Mouse (Mus musculus): ENCODE results near the gene Sh2d1b2. TPM values are rescaled to one million over a fixed set of nuclear protein-coding genes. Genes with fewer than 3 reads are reported as not detected.

The Sh2d1b2 gene
- total RNA-seq, 2 experiments from 2014 or later: not detected

- no peak for DNase-seq (ENCODE audit: low spot score in 2 of 2)
These were observed 40.7 kb downstream of the Sh2d1b2 start for GRCm38 (mm10) chr1:170273252-170273651.

- no peak for DNase-seq (ENCODE audit: low spot score in 2 of 2)
These were observed 44.5 kb downstream of the Sh2d1b2 start, which contains the start of gene Sh2d1b1 for GRCm38 (mm10) chr1:170277016-170277415. TSS of gene Sh2d1b1 (plus strand) at chr1:170277320.

GRCm38 (mm10) chr1:170282415-170283129 lies 50.0 kb downstream of the Sh2d1b2 start:
- no peak for DNase-seq (ENCODE audit: low spot score in 2 of 2)

GRCm38 (mm10) chr1:170292239-170292951 lies 59.8 kb downstream of the Sh2d1b2 start:
- peak in 1 of 2 experiments; percentile 17 for DNase-seq (ENCODE audit: low spot score in 2 of 2)

DNA sequence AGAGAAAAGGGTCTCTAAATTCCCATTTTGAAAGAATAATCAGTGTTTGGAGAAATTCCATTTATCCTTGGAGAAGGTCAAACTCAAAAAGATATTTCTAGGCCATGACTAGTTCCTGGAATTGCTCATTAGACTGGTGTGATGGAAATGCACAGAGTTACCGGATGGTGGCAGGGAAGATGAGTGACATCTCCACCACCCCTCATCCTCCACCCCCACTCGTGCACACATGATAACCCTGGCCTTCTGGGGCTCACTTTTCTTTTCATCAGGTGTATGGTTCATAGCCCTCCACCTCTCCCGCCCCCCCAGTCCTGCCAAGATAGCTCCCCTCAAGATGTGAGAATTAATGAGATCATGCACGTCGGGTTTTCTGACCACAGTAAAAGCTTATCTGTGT lies 60.7 kb downstream of the Sh2d1b2 start:
- DNase-seq (ENCODE audit: low spot score in 2 of 2): no peak

DNA sequence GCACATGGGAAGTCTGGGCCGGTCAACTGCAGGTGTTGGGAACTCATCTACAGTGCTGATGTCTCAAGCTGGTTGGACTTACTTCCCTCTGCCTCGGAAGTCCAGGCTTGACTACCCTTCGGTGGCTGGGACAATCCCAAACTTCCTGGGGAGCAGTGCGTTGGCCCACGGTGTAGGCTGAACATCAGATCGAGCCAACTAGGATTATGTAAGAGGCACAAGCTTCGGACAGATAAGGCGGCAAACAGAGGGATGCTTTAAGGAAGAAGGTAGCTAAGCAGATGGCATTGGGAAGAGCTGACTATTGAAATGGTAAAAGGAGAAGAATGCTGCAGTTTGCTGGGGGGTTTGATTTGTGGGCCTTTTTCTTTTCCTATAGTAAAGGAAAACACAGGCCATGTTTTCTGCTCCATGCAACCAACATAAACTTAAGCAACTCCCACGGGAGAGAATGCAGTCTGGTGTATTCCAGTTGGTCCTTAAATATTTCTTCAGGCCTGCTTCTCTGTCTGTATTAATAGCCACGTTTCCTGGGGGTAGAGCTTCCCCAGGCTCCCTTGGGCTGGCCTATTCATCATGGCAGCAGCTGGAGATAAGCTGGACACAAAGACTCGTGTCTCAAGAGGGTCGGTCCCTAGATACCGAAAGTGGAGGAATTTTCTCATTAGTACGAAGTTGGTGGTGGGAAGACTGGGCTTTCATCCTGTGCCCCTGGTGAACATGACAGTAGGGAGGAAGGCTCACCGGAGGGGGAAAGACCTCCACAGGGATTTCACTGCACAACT lies 62.4 kb downstream of the Sh2d1b2 start:
- no peak for DNase-seq (ENCODE audit: low spot score in 2 of 2)

DNA sequence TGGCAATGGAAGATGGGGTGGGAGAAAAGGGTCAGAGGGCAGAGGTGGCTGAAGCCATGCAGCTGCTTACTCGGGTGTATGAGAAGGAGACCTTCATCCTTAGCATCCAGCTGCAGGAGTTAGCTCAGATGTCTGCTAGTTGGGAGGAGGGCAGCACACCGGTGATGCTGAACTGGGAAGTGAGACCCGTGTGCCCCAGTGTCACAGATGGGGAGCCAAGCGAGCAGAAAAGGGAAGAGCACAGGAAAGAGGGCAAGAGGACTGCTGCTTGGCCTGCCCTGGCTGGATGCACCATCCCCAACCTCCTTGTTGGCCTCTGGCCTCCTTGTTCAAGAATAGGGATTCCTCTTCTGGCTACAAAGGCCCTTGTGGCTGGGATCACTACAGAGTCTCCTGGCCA lies 66.9 kb downstream of the Sh2d1b2 start:
- DNase-seq (ENCODE audit: low spot score in 2 of 2): no peak

DNA sequence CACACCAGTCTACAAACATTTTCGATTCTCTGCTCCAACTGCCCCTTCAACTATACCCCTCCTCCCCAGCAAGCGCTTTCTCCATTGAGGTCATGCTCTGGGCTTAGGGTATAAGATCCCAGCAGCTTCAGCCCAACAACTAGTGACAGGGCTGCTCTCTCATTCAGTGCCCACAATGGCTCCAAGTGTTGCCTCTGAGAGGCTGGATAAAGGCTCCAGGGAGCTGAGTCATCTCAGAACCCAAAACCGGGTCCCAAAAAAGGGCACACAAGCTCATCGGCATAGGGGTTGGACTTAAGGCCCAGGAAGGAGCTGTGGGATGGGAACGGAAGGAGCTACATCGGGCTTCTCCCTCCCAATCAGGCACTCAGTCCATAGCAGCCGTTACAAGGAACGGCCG lies 69.1 kb downstream of the Sh2d1b2 start:
- no peak for DNase-seq (ENCODE audit: low spot score in 2 of 2)

GRCm38 (mm10) chr1:170302456-170302855 lies 69.9 kb downstream of the Sh2d1b2 start:
- DNase-seq (ENCODE audit: low spot score in 2 of 2): no peak

DNA sequence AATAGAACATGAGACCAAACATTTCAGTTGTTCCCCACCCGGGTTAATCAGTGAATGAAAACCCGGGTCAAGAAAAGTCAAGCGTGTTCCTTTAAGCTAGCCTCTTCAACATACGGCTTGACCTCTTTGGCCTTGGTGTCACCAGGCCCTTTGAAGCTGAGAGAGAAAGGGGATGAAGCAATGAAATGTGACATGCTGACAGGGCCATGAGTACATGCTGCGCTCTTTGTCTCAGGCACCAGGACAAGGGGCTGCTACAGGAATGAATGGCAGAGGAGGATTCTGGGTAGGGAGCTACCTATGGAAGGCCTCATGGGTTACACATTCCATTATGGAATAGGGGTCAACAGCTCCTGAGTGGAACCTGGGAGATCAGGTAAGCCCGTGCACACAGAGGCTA lies 70.6 kb downstream of the Sh2d1b2 start:
- DNase-seq (ENCODE audit: low spot score in 2 of 2): no peak

Other genes starting within 250 kb of the Sh2d1b2 start
- gene Ddr2, start 122.0 kb upstream of the Sh2d1b2 start, total RNA-seq (2021): 10 to 100 TPM; 16.3 to 23.5 TPM
- 10 to 100 TPM; 68.0 to 84.4 TPM for gene Uap1, start 57.8 kb upstream of the Sh2d1b2 start, total RNA-seq (2021)
- 10 to 100 TPM; 67.1 to 73.7 TPM for gene Uhmk1, start 17.4 kb upstream of the Sh2d1b2 start, total RNA-seq (2021)
- under 1 TPM; 0.73 to 0.90 TPM for gene Sh2d1b1, start 44.6 kb downstream of the Sh2d1b2 start, total RNA-seq (2021)
- gene Gm7694, start 73.6 kb downstream of the Sh2d1b2 start, total RNA-seq (2021): 1 to 10 TPM; 7.1 to 7.8 TPM
- not detected for gene Spata46, start 76.1 kb downstream of the Sh2d1b2 start, total RNA-seq (2021)

All from adrenal gland, adult 18-20 months (tissue).